Mouse (Mus musculus) kidney, postnatal 0 days (tissue): Measurements from ENCODE around the gene Tsc22d1. TPM values are rescaled to one million over a fixed set of nuclear protein-coding genes. Genes with fewer than 3 reads are reported as not detected.

Experiments
- ATAC-seq: fragments of 200-750 bp; cut with Nextera tagmentation; replicated peaks from 2 replicates; pipeline ENCODE4 v1.8.0; 2017; ENCODE audit warnings: low read depth, moderate number of reproducible peaks, moderate TSS enrichment, moderate library complexity; ENCODE audit not compliant: low FRiP score
- DNase-seq: peaks from one replicate; pipeline ENCODE4 v3.0.0-alpha.2; 2016; ENCODE audit warnings: low spot score
- H3K27ac ChIP-seq: fragments of 300-500 bp; sonication (generic); 2 replicates; pipeline ENCODE4 v1.5.1; 2014; ENCODE audit warnings: mild to moderate bottlenecking
- H3K27me3 ChIP-seq: fragments of 300-500 bp; sonication (generic); 2 replicates; pipeline ENCODE4 v1.6.1; 2014; ENCODE audit warnings: low read length, mixed read lengths; ENCODE audit not compliant: insufficient read depth
- H3K36me3 ChIP-seq: fragments of 300-500 bp; sonication (generic); 2 replicates; pipeline ENCODE4 v1.6.1; 2014; ENCODE audit warnings: low read length, mixed read lengths; ENCODE audit not compliant: insufficient read depth
- H3K4me1 ChIP-seq: fragments of 300-500 bp; sonication (generic); replicated peaks from 2 replicates; pipeline ENCODE4 v1.6.1; 2014; ENCODE audit warnings: antibody characterized with exemption, low read length, mixed read lengths; ENCODE audit not compliant: insufficient read depth
- H3K4me2 ChIP-seq: fragments of 300-500 bp; sonication (generic); 2 replicates; pipeline ENCODE4 v1.6.1; 2014; ENCODE audit warnings: mild to moderate bottlenecking, low read length, moderate library complexity, mixed read lengths
- H3K4me3 ChIP-seq: fragments of 300-500 bp; sonication (generic); replicated peaks from 2 replicates; pipeline ENCODE4 v1.5.1; 2014; ENCODE audit warnings: low read depth, low read length
- H3K9ac ChIP-seq: fragments of 300-500 bp; sonication (generic); 2 replicates; pipeline ENCODE4 v1.6.1; 2014; ENCODE audit warnings: low read depth, low read length
- H3K9me3 ChIP-seq: fragments of 300-500 bp; sonication (generic); replicated peaks from 2 replicates; pipeline ENCODE4 v1.6.1; 2016; ENCODE audit warnings: low read length, inconsistent platforms, mixed read lengths
- CTCF ChIP-seq: IDR thresholded peaks from 2 replicates; pipeline ENCODE4 v1.5.1; 2016; ENCODE audit warnings: antibody characterized with exemption, low read depth, mild to moderate bottlenecking, moderate library complexity
- WGBS: fragments of 180-500 bp; shearing (Covaris S2); extraction: QIAGEN DNeasy Blood & Tissue Kit; methylation state at CpG from one replicate; pipeline ENCODE4 v1.1.7; 2014; 5-methylcytosine and 5-hydroxymethylcytosine counted together
- polyA plus RNA-seq: library from polyadenylated mRNA; unstranded; fragments of >200 nt; fragmentation: Nextera tagmentation; extraction: Ambion mirVana; gene quantifications from 2 replicates; pipeline ENCODE4 v1.2.1, GENCODE M21; 2015

The Tsc22d1 gene
- polyA plus RNA-seq, 1 experiment from 2014 or later = 756 TPM

GRCm38 (mm10) chr14:76505439-76506220 is 90.9 kb downstream of the Tsc22d1 start:
- under 1% methylated on average over 31 of the region's 31 CpGs for WGBS
- H3K27ac ChIP-seq = peak overlapping the region; percentile 99
- 0 out of 2 replicates have a peak, but pooled peaks cover 5% of the 10 kb centered on the region for H3K4me1 ChIP-seq
- no peaks in the 10 kb centered on the region for H3K9me3 ChIP-seq
- peak overlapping the region; percentile 88 for H3K4me2 ChIP-seq
- H3K4me3 ChIP-seq = peak overlapping the region; percentile 96
- H3K9ac ChIP-seq = peak overlapping the region; percentile 98
- H3K27me3 ChIP-seq = no peaks in the 10 kb centered on the region
- peaks cover 18% of the 10 kb centered on the region; the same call in 1 of the 2 replicates for H3K36me3 ChIP-seq
- DNase-seq (peak; percentile 99), ATAC-seq (peak; percentile 87)
- TF ChIP-seq CTCF = no peak

GRCm38 (mm10) chr14:76506425-76507205 is 91.9 kb downstream of the Tsc22d1 start:
- H3K36me3 ChIP-seq = peaks cover 18% of the 10 kb centered on the region; the same call in 1 of the 2 replicates
- no peak for TF ChIP-seq CTCF
- no peaks in the 10 kb centered on the region for H3K9me3 ChIP-seq
- DNase-seq (peak; percentile 61), ATAC-seq (no peak)
- H3K4me1 ChIP-seq = 0 out of 2 replicates have a peak, but pooled peaks cover 5% of the 10 kb centered on the region
- peak overlapping the region; percentile 99 for H3K27ac ChIP-seq
- WGBS = 19% methylated on average over 27 of the region's 27 CpGs
- H3K4me2 ChIP-seq = peak overlapping the region; percentile 88
- H3K4me3 ChIP-seq = peak overlapping the region; percentile 96
- no peaks in the 10 kb centered on the region for H3K27me3 ChIP-seq
- H3K9ac ChIP-seq = peak overlapping the region; percentile 98

- Histone ChIP-seq H3K9me3 (no peaks in the 10 kb centered on the region), H3K4me3 (peak overlapping the region; percentile 96), H3K4me1 (0 out of 2 replicates have a peak, but pooled peaks cover 5% of the 10 kb centered on the region), H3K4me2 (peak overlapping the region; percentile 88), H3K27me3 (no peaks in the 10 kb centered on the region), H3K9ac (no peak overlapping the region; the same call in 1 of the 2 replicates), H3K36me3 (peaks cover 18% of the 10 kb centered on the region; the same call in 1 of the 2 replicates), H3K27ac (peak overlapping the region; percentile 99; the same call in 1 of the 2 replicates)
- 65% methylated on average over 7 of the region's 7 CpGs for WGBS
- DNase-seq (no peak), ATAC-seq (no peak)
- no peak for TF ChIP-seq CTCF
Measured at GRCm38 (mm10) chr14:76507357-76507756, 92.6 kb downstream of the Tsc22d1 start.

- no peak for DNase-seq
- Histone ChIP-seq H3K27me3 (no peaks in the 10 kb centered on the region), H3K4me1 (0 out of 2 replicates have a peak, but pooled peaks cover 10% of the 10 kb centered on the region), H3K9ac (no peak overlapping the region), H3K36me3 (peaks cover 18% of the 10 kb centered on the region; the same call in 1 of the 2 replicates), H3K27ac (peak overlapping the region; percentile 43; the same call in 1 of the 2 replicates), H3K4me2 (peak overlapping the region; percentile 88; the same call in 1 of the 2 replicates), H3K9me3 (no peaks in the 10 kb centered on the region), H3K4me3 (no peak overlapping the region)
- ATAC-seq = no peak
- 50% methylated on average over 9 of the region's 9 CpGs for WGBS
- no peak for TF ChIP-seq CTCF
Measured at GRCm38 (mm10) chr14:76507804-76508500, 93.2 kb downstream of the Tsc22d1 start.

- H3K4me1 ChIP-seq = peaks cover 13% of the 10 kb centered on the region; the same call in 1 of the 2 replicates
- DNase-seq (no peak), ATAC-seq (no peak)
- H3K9me3 ChIP-seq = no peaks in the 10 kb centered on the region
- no peak overlapping the region for H3K4me3 ChIP-seq
- H3K27me3 ChIP-seq = no peaks in the 10 kb centered on the region
- H3K9ac ChIP-seq = no peak overlapping the region
- H3K36me3 ChIP-seq = peaks cover 18% of the 10 kb centered on the region; the same call in 1 of the 2 replicates
- no peak overlapping the region for H3K27ac ChIP-seq
- 51% methylated on average over 10 of the region's 10 CpGs for WGBS
- TF ChIP-seq CTCF = no peak
- no peak overlapping the region for H3K4me2 ChIP-seq
Measured at GRCm38 (mm10) chr14:76508701-76509100, 93.9 kb downstream of the Tsc22d1 start.

GRCm38 (mm10) chr14:76511971-76512370 is 97.2 kb downstream of the Tsc22d1 start:
- no peak overlapping the region for H3K4me2 ChIP-seq
- H3K9me3 ChIP-seq = no peaks in the 10 kb centered on the region
- H3K27me3 ChIP-seq = no peaks in the 10 kb centered on the region
- no peak for ATAC-seq
- 88% methylated on average over 7 of the region's 7 CpGs for WGBS
- peaks cover 9% of the 10 kb centered on the region; the same call in 1 of the 2 replicates for H3K36me3 ChIP-seq
- H3K4me1 ChIP-seq = peaks cover 19% of the 10 kb centered on the region
- no peak for DNase-seq
- no peak overlapping the region for H3K4me3 ChIP-seq
- H3K27ac ChIP-seq = no peak overlapping the region
- H3K9ac ChIP-seq = no peak overlapping the region
- TF ChIP-seq CTCF = no peak
